Mouse (Mus musculus) MEL (cell line): ENCODE measurements around the gene Cep104. TPM values are rescaled to one million over a fixed set of nuclear protein-coding genes. Genes with fewer than 3 reads are reported as not detected.

Experiments
- DNase-seq: peaks from one replicate; pipeline ENCODE4 v3.0.0; 2011; ENCODE audit warnings: low read depth, low spot score
- H3K27ac ChIP-seq: 2 replicates; pipeline ENCODE4 v1.5.1; 2012; ENCODE audit warnings: low read depth, mild to moderate bottlenecking, control low read depth, low read length, moderate library complexity; ENCODE audit not compliant: control insufficient read depth
- H3K27me3 ChIP-seq, 2 experiments: fragments of 150-350 bp in 1 of 2; sonication (generic) in 1 of 2; 2 replicates each; pipeline ENCODE4 v1.6.1; 2012; ENCODE audit warnings: low read length in 2 of 2, mild to moderate bottlenecking in 2 of 2, improper control_type of control experiment in 1 of 2, moderate library complexity in 1 of 2; ENCODE audit not compliant: insufficient read depth in 2 of 2, control insufficient read depth in 1 of 2
- H3K36me3 ChIP-seq, 2 experiments: 2 replicates each; pipeline ENCODE4 v1.6.1; 2012 to 2014; ENCODE audit warnings: low read length in 2 of 2, improper control_type of control experiment in 1 of 2, inconsistent platforms in 1 of 2, mild to moderate bottlenecking in 1 of 2; ENCODE audit not compliant: insufficient read depth in 2 of 2, control insufficient read depth in 1 of 2
- H3K4me1 ChIP-seq, 2 experiments: fragments of 150-350 bp in 1 of 2; sonication (generic) in 1 of 2; 2 replicates each; pipeline ENCODE4 v1.6.1; 2012; ENCODE audit warnings: low read length in 2 of 2, improper control_type of control experiment in 1 of 2, mild to moderate bottlenecking in 1 of 2; ENCODE audit not compliant: insufficient read depth in 2 of 2, control insufficient read depth in 1 of 2
- H3K4me3 ChIP-seq, 2 experiments: fragments of 150-350 bp in 1 of 2; sonication (generic) in 1 of 2; 2 replicates each; pipeline ENCODE4 v1.5.1; 2012; ENCODE audit warnings: low read depth in 2 of 2, low read length in 2 of 2, mild to moderate bottlenecking in 2 of 2, moderate library complexity in 2 of 2, control low read depth in 1 of 2, improper control_type of control experiment in 1 of 2; ENCODE audit not compliant: control insufficient read depth in 1 of 2, insufficient read depth in 1 of 2
- H3K79me2 ChIP-seq: 2 replicates; pipeline ENCODE4 v1.6.1; 2012; ENCODE audit warnings: mild to moderate bottlenecking, low read length, moderate library complexity; ENCODE audit not compliant: control insufficient read depth, poor library complexity, insufficient read depth
- H3K9ac ChIP-seq: 2 replicates; pipeline ENCODE4 v1.6.1; 2012; ENCODE audit warnings: low read depth, mild to moderate bottlenecking, control low read depth, low read length, moderate library complexity; ENCODE audit not compliant: control insufficient read depth, poor library complexity, severe bottlenecking
- H3K9me3 ChIP-seq: fragments of 150-350 bp; sonication (generic); replicated peaks from 2 replicates; pipeline ENCODE4 v1.6.1; 2012; ENCODE audit warnings: mild to moderate bottlenecking, low read length, improper control_type of control experiment, moderate library complexity; ENCODE audit not compliant: insufficient read depth
- CHD1 ChIP-seq: IDR thresholded peaks from 2 replicates; pipeline ENCODE4 v1.6.1; 2012; ENCODE audit warnings: low read depth, mild to moderate bottlenecking, inconsistent platforms, low read length, improper control_type of control experiment
- CHD2 ChIP-seq: IDR thresholded peaks from 2 replicates; pipeline ENCODE4 v1.6.1; 2011; ENCODE audit warnings: low read length, improper control_type of control experiment
- CTCF ChIP-seq, 3 experiments: IDR thresholded peaks in 2 of 3; conservative IDR thresholded peaks in 1 of 3; 2 replicates each; pipeline ENCODE4 v1.5.1; 2011 to 2012; ENCODE audit warnings: low read length in 3 of 3, low read depth in 2 of 3, mild to moderate bottlenecking in 2 of 3, improper control_type of control experiment in 1 of 3, inconsistent platforms in 1 of 3, mixed read lengths in 1 of 3, moderate library complexity in 1 of 3; ENCODE audit not compliant: control insufficient read depth in 1 of 3, insufficient read depth in 1 of 3, poor library complexity in 1 of 3, severe bottlenecking in 1 of 3
- E2F4 ChIP-seq: IDR thresholded peaks from 2 replicates; pipeline ENCODE4 v1.6.1; 2011; ENCODE audit warnings: low read depth, low read length, improper control_type of control experiment, borderline replicate concordance
- ELF1 ChIP-seq: IDR thresholded peaks from 2 replicates; pipeline ENCODE4 v1.6.1; 2014; ENCODE audit warnings: low read depth, mild to moderate bottlenecking, inconsistent platforms, low read length, improper control_type of control experiment, moderate library complexity
- EP300 ChIP-seq, 2 experiments: IDR thresholded peaks; 2 replicates each; pipeline ENCODE4 v1.6.1; 2011; ENCODE audit warnings: improper control_type of control experiment in 2 of 2, low read length in 2 of 2, low read depth in 1 of 2, mild to moderate bottlenecking in 1 of 2
- ETS1 ChIP-seq: IDR thresholded peaks from 2 replicates; pipeline ENCODE4 v1.6.1; 2012; ENCODE audit warnings: low read depth, mild to moderate bottlenecking, inconsistent platforms, low read length, improper control_type of control experiment, moderate library complexity
- GABPA ChIP-seq: IDR thresholded peaks from 2 replicates; pipeline ENCODE4 v1.6.1; 2012; ENCODE audit warnings: low read depth, mild to moderate bottlenecking, inconsistent platforms, low read length, improper control_type of control experiment, moderate library complexity
- GATA1 ChIP-seq: IDR thresholded peaks from 2 replicates; pipeline ENCODE4 v1.6.1; 2011; ENCODE audit warnings: low read depth, low read length, improper control_type of control experiment
- HCFC1 ChIP-seq: IDR thresholded peaks from 2 replicates; pipeline ENCODE4 v1.6.1; 2012; ENCODE audit warnings: low read depth, mild to moderate bottlenecking, inconsistent platforms, low read length, improper control_type of control experiment, moderate library complexity
- JUND ChIP-seq: IDR thresholded peaks from 2 replicates; pipeline ENCODE4 v1.6.1; 2011; ENCODE audit warnings: low read depth, mild to moderate bottlenecking, improper control_type of control experiment, low read length
- MAFK ChIP-seq: IDR thresholded peaks from 2 replicates; pipeline ENCODE4 v1.6.1; 2011; ENCODE audit warnings: low read depth, mild to moderate bottlenecking, low read length, improper control_type of control experiment, borderline replicate concordance
- MAZ ChIP-seq: IDR thresholded peaks from 2 replicates; pipeline ENCODE4 v1.6.1; 2012; ENCODE audit warnings: low read depth, mild to moderate bottlenecking, inconsistent platforms, low read length, improper control_type of control experiment
- MEF2A ChIP-seq: IDR thresholded peaks from 2 replicates; pipeline ENCODE4 v1.6.1; 2014; ENCODE audit warnings: low read depth, mild to moderate bottlenecking, inconsistent platforms, low read length, improper control_type of control experiment; ENCODE audit not compliant: poor library complexity, insufficient replicate concordance, severe bottlenecking; ENCODE audit errors: extremely low read depth
- MYC ChIP-seq: IDR thresholded peaks from 2 replicates; pipeline ENCODE4 v1.6.1; 2011; ENCODE audit warnings: low read depth, mild to moderate bottlenecking, low read length, improper control_type of control experiment, moderate library complexity
- NELFE ChIP-seq: IDR thresholded peaks from 2 replicates; pipeline ENCODE4 v1.6.1; 2011; ENCODE audit warnings: low read depth, low read length, improper control_type of control experiment
- NRF1 ChIP-seq: IDR thresholded peaks from 2 replicates; pipeline ENCODE4 v1.6.1; 2014; ENCODE audit warnings: low read depth, mild to moderate bottlenecking, inconsistent platforms, low read length, improper control_type of control experiment, moderate library complexity; ENCODE audit not compliant: poor library complexity, insufficient read depth, severe bottlenecking
- POLR2A ChIP-seq, 2 experiments: IDR thresholded peaks; 2 replicates each; pipeline ENCODE4 v1.6.1; 2011 to 2012; ENCODE audit warnings: low read length in 2 of 2, mild to moderate bottlenecking in 2 of 2, control low read depth in 1 of 2, improper control_type of control experiment in 1 of 2, low read depth in 1 of 2, moderate library complexity in 1 of 2; ENCODE audit not compliant: control insufficient read depth in 1 of 2, insufficient read depth in 1 of 2, poor library complexity in 1 of 2
- POLR2AphosphoS5 ChIP-seq: IDR thresholded peaks from 2 replicates; pipeline ENCODE4 v1.6.1; 2012; ENCODE audit warnings: low read depth, borderline replicate concordance, mild to moderate bottlenecking, inconsistent platforms, low read length, moderate library complexity, mixed read lengths
- RAD21 ChIP-seq: IDR thresholded peaks from 2 replicates; pipeline ENCODE4 v1.6.1; 2011; ENCODE audit warnings: mild to moderate bottlenecking, low read depth, low read length, improper control_type of control experiment
- RCOR1 ChIP-seq: IDR thresholded peaks from 2 replicates; pipeline ENCODE4 v1.6.1; 2012; ENCODE audit warnings: low read depth, mild to moderate bottlenecking, inconsistent platforms, low read length, improper control_type of control experiment
- SIN3A ChIP-seq: IDR thresholded peaks from 2 replicates; pipeline ENCODE4 v1.6.1; 2012; ENCODE audit warnings: low read length, improper control_type of control experiment, inconsistent platforms
- TAL1 ChIP-seq: IDR thresholded peaks from 2 replicates; pipeline ENCODE4 v1.6.1; 2012; ENCODE audit warnings: mild to moderate bottlenecking, inconsistent platforms, low read length, moderate library complexity, mixed read lengths
- TBP ChIP-seq: IDR thresholded peaks from 2 replicates; pipeline ENCODE4 v1.8.0; 2011; ENCODE audit warnings: low read depth, low read length, improper control_type of control experiment
- USF2 ChIP-seq, 2 experiments: IDR thresholded peaks; 2 replicates each; pipeline ENCODE4 v1.6.1; 2011 to 2012; ENCODE audit warnings: improper control_type of control experiment in 2 of 2, low read length in 2 of 2, borderline replicate concordance in 1 of 2, inconsistent platforms in 1 of 2, low read depth in 1 of 2, mild to moderate bottlenecking in 1 of 2; ENCODE audit not compliant: insufficient read depth in 1 of 2
- ZMIZ1 ChIP-seq: IDR thresholded peaks from 2 replicates; pipeline ENCODE4 v1.6.1; 2012; ENCODE audit warnings: low read depth, mild to moderate bottlenecking, inconsistent platforms, low read length, improper control_type of control experiment, moderate library complexity
- ZNF384 ChIP-seq: IDR thresholded peaks from 2 replicates; pipeline ENCODE4 v1.6.1; 2012; ENCODE audit warnings: low read depth, mild to moderate bottlenecking, inconsistent platforms, low read length, improper control_type of control experiment
- polyA plus RNA-seq, 2 experiments: library from polyadenylated mRNA; stranded (reverse) in 1 of 2; unstranded in 1 of 2; fragments of >175 nt in 1 of 2; fragments of >200 nt in 1 of 2; gene quantifications; 2 replicates each; pipeline versions ENCODE4 v1.2.1 to v1.2.4; 2012; ENCODE audit warnings: low replicate concordance in 2 of 2, low read depth in 1 of 2; ENCODE audit not compliant: insufficient read length in 2 of 2, insufficient read depth in 1 of 2, missing spikeins in 1 of 2
- total RNA-seq: library from RNA; depleted of rRNA; stranded (reverse); fragments of 300-350 nt; gene quantifications from 2 replicates; pipeline ENCODE4 v1.2.3, GENCODE M21; 2012

Cep104 gene
- total and polyA plus RNA-seq, 3 experiments, result 8.5 to 19.9 TPM; not detected in 1

- Histone ChIP-seq H3K9me3 (no peaks in the 10 kb centered on the region), H3K4me1 (peaks cover 0 to 13% of the 10 kb centered on the region in 2 experiments; a peak in 3 of 4 replicates), H3K27me3 (no peaks in the 10 kb centered on the region), H3K27ac (peak overlapping the region; percentile 97), H3K36me3 (peaks cover 0 to 11% of the 10 kb centered on the region in 2 experiments), H3K9ac (peak overlapping the region; percentile 58), H3K79me2 (peaks cover 16% of the 10 kb centered on the region), H3K4me3 (no peak overlapping the region)
- DNase-seq, result no peak
- TF ChIP-seq HCFC1 (no peak), TBP (no peak), CTCF (IDR thresholded peaks at IDR 0.05 in 2 of 3, conservative IDR thresholded peaks at IDR 0.05 in 1 of 3; ENCODE audit: control insufficient read depth in 1 of 3, insufficient read depth in 1 of 3, low read depth in 2 of 3, low read length in 3 of 3, poor library complexity in 1 of 3, severe bottlenecking in 1 of 3) (no peak), JUND (no peak), ETS1 (no peak), MEF2A (no peak), NRF1 (no peak), USF2 (IDR thresholded peaks at IDR 0.05; ENCODE audit: borderline replicate concordance in 1 of 2, insufficient read depth in 1 of 2, low read depth in 1 of 2, low read length in 2 of 2) (no peak), CHD1 (no peak), MYC (no peak), POLR2A (IDR thresholded peaks at IDR 0.05; ENCODE audit: control insufficient read depth in 1 of 2, insufficient read depth in 1 of 2, low read depth in 1 of 2, low read length in 2 of 2, poor library complexity in 1 of 2) (no peak), ZNF384 (no peak), RAD21 (no peak), EP300 (IDR thresholded peaks at IDR 0.05; ENCODE audit: low read depth in 1 of 2, low read length in 2 of 2) (no peak), TAL1 (no peak), SIN3A (no peak), GATA1 (no peak)
These were observed 47.9 kb downstream of the Cep104 start for GRCm38 (mm10) chr4:154022844-154023243.

GRCm38 (mm10) chr4:154023754-154024601 lies 49.0 kb downstream of the Cep104 start:
- Histone ChIP-seq H3K4me1 (peaks cover 0 to 13% of the 10 kb centered on the region in 2 experiments; a peak in 3 of 4 replicates), H3K36me3 (peaks cover 0 to 11% of the 10 kb centered on the region in 2 experiments), H3K27ac (peak overlapping the region; percentile 97)
- TF ChIP-seq NELFE (no peak; the same call in none of the 2 replicates), POLR2AphosphoS5 (no peak), HCFC1 (peak; percentile 55; the same call in 1 of the 2 replicates), SIN3A (peak; percentile 64; the same call in 1 of the 2 replicates), CHD2 (0 out of 2 replicates have a peak, but pooled peaks have one; percentile 38), TAL1 (peak; percentile 88), ELF1 (peak; percentile 7; the same call in 1 of the 2 replicates), RCOR1 (peak; percentile 52), JUND (no peak), MAZ (peak; percentile 75; the same call in 1 of the 2 replicates), ZMIZ1 (peak; percentile 30; the same call in 1 of the 2 replicates), E2F4 (no peak), EP300 (IDR thresholded peaks at IDR 0.05; ENCODE audit: low read depth in 1 of 2, low read length in 2 of 2) (peak; percentile 76 to 89), GATA1 (peak; percentile 93), MAFK (no peak), RAD21 (no peak), GABPA (no peak), USF2 (IDR thresholded peaks at IDR 0.05; ENCODE audit: borderline replicate concordance in 1 of 2, insufficient read depth in 1 of 2, low read depth in 1 of 2, low read length in 2 of 2) (no peak)

More at GRCm38 (mm10) chr4:154023754-154024601, 49.0 kb downstream of the Cep104 start:
- DNase-seq, result peak; percentile 92
- Histone ChIP-seq H3K4me3 (peak overlapping the region; percentile 74 to 79), H3K27me3 (no peaks in the 10 kb centered on the region), H3K9me3 (no peaks in the 10 kb centered on the region), H3K79me2 (peaks cover 16% of the 10 kb centered on the region), H3K9ac (peak overlapping the region; percentile 84)
